Mouse (Mus musculus): Measurements from ENCODE around the gene Tspo2. TPM values are rescaled to one million over a fixed set of nuclear protein-coding genes. Genes with fewer than 3 reads are reported as not detected.
A peak's percentile ranks its signal among the peaks of the same experiment; 100 is the strongest.
"Not testable (repeated sequence)": the region's sequence is repeated elsewhere in the genome, so short reads cannot be mapped to it uniquely, and the experiment has no call there.

The Tspo2 gene
- total RNA-seq (2021) = under 1 TPM in 1 of 2 experiments, not detected in 1; 0.79 TPM
- long read RNA-seq, experiment 1 = 0 reads
- long read RNA-seq, experiment 2 = 0 reads

DNA sequence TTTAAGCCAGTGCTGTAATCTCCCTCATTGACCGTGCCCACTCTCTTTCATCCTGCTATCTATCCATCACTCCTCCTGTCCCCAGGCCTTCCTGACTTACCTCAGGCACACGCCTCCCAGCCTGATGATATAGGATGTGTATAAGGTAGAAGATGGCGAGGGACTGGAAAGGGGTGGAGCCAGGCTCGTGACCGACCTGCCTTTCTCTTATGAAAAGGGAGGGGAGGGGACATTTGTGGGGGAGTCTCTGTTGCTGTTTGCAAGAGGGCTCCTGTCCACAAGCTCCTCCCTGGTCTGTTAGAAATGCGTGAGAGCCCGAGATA lies at the start of gene Tspo2:
Gene Tspo2, minus strand, starts transcription at position 170 of the 323 bp plus-strand sequence.
- DNase-seq (ENCODE audit: low spot score in 2 of 2) = no peak

- DNase-seq (ENCODE audit: low spot score in 2 of 2) = no peak
These were observed 49.6 kb upstream of the Tspo2 start for GRCm38 (mm10) chr17:48500846-48501445.

DNA sequence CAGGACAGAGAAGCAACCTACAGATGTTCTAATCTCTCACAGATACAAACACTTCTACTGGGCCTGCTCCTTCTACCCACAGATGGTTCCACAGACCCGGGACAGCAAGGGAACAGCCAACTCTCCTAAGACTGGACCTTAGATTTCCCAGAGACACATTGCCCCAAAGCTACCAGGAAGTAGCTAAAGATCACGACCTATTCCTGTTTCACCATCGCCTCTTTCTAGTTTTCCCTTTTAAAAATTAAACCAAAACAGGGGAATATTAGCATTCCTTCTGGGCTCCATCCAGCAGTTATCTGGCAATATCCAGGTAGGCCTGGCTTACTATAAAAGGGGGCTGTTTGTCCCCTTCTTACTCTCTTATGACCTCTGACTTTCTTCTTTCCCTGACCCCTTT lies 46.7 kb upstream of the Tspo2 start:
- no peak for DNase-seq (ENCODE audit: low spot score in 2 of 2)

DNA sequence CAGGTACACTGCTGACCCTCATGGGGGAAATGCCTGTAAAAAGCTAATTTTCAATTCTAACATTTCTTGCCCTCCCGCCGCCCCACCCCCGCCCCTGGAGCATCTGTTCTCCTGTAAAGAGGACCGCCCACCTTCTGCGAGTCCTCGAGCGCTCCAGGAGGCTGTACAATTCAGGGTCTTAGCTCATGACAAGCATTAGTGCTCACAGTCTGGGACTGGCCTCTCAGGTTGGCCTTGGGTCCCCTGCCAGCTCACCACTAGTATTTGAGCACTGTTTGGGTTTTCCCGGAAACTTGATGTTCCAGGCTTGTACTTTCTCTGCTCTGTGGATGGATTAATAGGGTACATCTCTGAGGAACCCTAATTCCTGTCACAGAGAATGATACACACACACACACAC lies 42.7 kb upstream of the Tspo2 start:
- DNase-seq (ENCODE audit: low spot score in 2 of 2) = peak in 1 of 2 experiments; percentile 11

GRCm38 (mm10) chr17:48493582-48493981 lies 42.3 kb upstream of the Tspo2 start:
- no peak for DNase-seq (ENCODE audit: low spot score in 2 of 2)

DNA sequence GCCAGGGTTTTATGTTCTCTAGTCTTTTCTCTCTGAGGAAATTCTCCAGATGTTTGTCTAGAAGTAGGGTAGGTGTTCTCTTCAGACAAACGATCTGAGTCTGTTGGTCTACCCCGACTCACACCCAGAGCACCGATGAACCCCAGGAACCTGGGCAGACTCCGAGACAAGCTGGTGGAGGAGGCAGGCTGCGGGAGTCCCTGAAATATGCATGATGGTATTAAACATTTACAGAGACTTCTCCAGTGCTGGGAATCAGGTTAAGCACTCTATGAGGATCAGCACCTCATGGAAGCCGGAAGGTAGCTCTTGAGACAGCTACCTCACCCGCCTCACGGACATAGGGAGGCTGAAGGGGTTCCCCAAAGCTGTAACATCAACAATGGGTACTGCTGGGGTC lies 41.3 kb upstream of the Tspo2 start:
- DNase-seq (ENCODE audit: low spot score in 2 of 2) = no peak

DNA sequence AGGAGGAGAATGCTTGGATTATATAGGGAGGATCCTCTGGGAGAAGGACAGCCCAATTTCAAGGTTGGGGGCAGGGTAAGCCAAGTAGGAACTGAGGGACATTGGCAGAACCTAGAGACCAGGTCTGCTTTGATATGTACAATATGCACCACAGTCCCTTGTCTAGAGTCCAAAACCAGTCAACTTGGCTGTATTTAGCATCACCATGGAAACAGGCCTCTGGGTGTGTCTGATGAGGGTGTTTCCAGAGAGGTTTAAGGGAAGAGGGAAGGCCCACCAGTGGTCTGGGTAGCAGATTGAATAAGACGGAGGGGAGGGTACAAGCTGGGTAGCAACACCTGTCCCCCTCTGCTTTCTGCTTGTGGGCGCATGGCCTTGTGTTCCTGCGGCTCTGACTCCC lies 38.1 kb upstream of the Tspo2 start:
- DNase-seq (ENCODE audit: low spot score in 2 of 2) = no peak

GRCm38 (mm10) chr17:48484191-48484590 lies 32.9 kb upstream of the Tspo2 start:
- no peak for DNase-seq (ENCODE audit: low spot score in 2 of 2)

- no peak for DNase-seq (ENCODE audit: low spot score in 2 of 2)
These were observed 32.4 kb upstream of the Tspo2 start for GRCm38 (mm10) chr17:48483764-48484163.

DNA sequence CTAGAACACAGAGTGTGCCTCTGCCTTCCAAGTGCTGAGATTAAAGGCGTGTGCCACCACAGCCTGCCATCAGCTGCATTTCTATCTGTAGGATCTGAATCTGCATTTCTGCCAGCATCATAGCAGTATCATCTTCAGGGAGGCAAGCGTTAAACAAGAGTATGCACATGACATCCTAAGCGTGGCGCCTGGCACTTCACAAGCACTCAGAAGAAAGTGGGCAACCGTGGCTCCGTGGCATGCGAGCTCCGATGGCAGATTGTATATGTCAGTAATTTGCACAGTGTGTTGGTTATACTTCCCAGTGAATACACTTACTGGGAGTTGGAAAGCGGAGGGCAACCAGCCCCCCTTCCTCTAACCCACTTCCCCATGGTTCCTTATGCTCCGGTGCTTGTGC lies 28.6 kb upstream of the Tspo2 start:
- no peak for DNase-seq (ENCODE audit: low spot score in 2 of 2)

DNA sequence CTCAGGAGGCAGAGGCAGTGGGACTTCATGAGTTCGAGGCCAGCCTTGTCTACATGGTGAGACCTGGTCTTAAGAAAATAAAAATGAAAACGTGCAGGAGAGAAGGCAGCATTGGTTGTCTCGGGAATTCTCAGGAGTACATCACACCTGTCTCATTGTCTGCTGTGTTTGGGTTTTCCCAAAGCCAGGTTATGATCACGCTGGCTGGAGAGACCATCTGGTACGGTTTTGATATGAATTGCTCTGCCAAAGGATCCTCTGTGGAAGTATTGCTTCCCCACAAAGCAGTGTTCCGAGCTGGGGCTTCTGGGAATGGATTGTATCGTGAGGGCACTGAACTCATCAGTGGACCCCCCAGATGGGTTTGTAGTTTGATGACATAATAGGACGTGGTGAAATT lies 24.1 kb upstream of the Tspo2 start:
- no peak for DNase-seq (ENCODE audit: low spot score in 2 of 2)

DNA sequence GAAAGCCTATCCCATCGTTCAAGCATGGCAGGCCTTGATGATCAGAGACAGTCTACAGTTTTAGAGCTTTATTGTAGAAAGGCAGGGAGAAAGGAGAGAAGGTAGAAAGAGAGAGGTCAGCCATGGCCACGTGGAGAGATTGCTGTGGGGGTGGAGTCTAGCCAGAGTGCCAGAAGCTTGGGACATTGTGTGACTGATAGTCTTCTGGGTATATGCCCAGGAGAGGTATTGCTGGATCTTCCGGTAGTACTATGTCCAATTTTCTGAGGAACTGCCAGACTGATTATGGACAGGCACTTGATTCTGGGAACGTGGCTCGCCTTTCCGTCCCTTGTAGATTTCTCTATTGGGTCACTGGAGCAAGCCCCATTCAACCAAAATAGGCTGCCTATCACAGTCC lies 23.0 kb upstream of the Tspo2 start:
- not testable (repeated sequence) for DNase-seq (ENCODE audit: low spot score in 2 of 2)

GRCm38 (mm10) chr17:48467395-48468231 lies 16.3 kb upstream of the Tspo2 start:
- peak; percentile 85 to 88 for DNase-seq (ENCODE audit: low spot score in 2 of 2)

- DNase-seq (ENCODE audit: low spot score in 2 of 2) = no peak
These were observed 15.6 kb upstream of the Tspo2 start for GRCm38 (mm10) chr17:48466769-48467394.

DNA sequence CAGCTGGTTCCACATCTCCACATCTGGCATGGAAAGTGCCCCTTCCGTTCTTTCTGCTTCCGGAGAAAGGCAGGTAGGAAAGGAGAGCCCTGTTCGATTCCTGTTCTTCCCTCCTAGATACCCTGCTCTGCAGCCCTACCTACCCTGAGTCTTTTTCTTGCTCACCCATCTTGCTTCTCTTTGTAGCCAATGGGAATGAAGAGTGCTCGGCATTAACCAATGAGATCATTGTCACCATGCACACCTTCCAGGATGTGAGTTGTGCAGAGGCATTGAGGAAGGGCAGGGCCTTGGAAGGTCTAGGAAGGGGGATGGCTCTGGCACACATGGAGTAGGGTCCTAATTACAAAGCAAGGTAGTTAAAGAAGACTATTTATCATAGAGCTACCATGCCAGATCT lies 12.1 kb upstream of the Tspo2 start:
- DNase-seq (ENCODE audit: low spot score in 2 of 2) = no peak

DNA sequence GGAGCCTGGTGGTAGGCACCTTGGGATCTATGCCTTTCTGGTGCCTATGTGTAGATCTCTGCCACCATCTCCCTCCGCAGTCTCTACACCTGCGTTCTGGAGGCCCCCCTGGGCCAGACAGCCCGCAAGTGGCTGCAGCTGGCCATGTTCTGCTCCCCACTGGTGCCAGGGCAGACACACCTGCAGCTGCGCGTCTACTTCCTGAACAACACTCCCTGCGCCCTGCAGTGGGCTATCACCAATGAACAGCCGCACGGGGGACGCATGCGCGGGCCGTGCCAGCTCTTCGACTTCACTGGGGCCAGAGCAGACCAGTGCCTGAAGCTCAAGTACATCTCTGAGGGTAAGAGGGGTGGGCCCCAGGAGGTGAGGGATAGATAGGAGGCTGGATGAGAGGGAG lies 10.8 kb upstream of the Tspo2 start:
- DNase-seq (ENCODE audit: low spot score in 2 of 2) = no peak

GRCm38 (mm10) chr17:48457971-48458653 lies 6.8 kb upstream of the Tspo2 start:
- no peak for DNase-seq (ENCODE audit: low spot score in 2 of 2)

DNA sequence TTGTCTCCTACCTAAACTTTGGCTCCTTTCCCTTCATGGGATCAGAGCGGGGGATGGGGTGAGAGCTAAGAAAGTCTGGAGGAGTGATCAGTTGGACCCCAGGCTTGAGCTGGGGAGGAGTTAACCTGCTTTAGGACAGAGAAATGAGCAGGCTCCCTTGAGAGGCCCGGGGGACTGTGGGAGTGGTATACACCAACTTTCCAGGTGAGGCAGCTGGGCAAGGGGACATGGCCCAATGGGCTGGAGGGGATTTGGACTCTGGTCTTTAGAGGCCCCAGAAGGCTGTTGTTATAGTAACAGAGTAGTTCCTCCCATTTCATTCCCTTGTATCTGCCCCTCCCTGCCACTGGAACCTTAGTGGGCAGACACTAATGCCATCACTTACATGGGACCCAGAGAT lies 4.6 kb upstream of the Tspo2 start:
- DNase-seq (ENCODE audit: low spot score in 2 of 2) = no peak

- no peak for DNase-seq (ENCODE audit: low spot score in 2 of 2)
These were observed 3.4 kb upstream of the Tspo2 start, which contains the start of gene Unc5cl for GRCm38 (mm10) chr17:48454688-48455087. Gene Unc5cl (plus strand): TSS chr17:48454901.

DNA sequence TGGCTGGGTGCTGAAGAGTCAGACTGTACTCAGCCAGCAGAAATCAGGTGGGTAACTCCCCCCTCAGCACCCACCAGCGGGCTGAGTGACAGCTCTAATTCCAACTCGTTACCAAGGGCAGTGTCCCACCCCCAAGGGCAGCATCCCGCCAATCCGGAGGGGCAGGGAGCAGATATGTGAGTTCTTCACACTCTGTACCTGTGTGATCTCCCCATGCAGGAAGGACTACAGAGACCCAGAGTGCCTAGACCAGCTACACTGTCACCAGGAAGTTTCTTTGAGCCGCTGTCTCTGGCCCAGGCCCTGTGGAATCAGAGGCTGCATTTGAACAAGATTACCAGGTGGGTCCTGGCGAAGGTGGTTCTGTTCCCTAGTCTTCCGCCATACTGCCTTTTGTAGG lies 2.9 kb upstream of the Tspo2 start:
- no peak for DNase-seq (ENCODE audit: low spot score in 2 of 2)

- no peak for DNase-seq (ENCODE audit: low spot score in 2 of 2)
These were observed 2.2 kb upstream of the Tspo2 start for GRCm38 (mm10) chr17:48453489-48453888.
